Mouse (Mus musculus): Measurements from ENCODE around the gene Gnat2. TPM values are rescaled to one million over a fixed set of nuclear protein-coding genes. Genes with fewer than 3 reads are reported as not detected.
A peak's percentile ranks its signal among the peaks of the same experiment; 100 is the strongest.

Gene Gnat2
- polyA plus RNA-seq, 1 experiment from 2014 or later: 0.10 TPM

- Histone ChIP-seq H3K27me3 (0 out of 2 replicates have a peak, but pooled peaks cover 3% of the 10 kb centered on the region), H3K36me3 (peaks cover 14% of the 10 kb centered on the region), H3K4me1 (replicated peaks) (peaks cover 17% of the 10 kb centered on the region), H3K4me2 (no peak overlapping the region), H3K4me3 (no peak overlapping the region), H3K9me3 (no peaks in the 10 kb centered on the region), H3K9ac (no peak overlapping the region), H3K27ac (no peak overlapping the region)
- 83% methylated on average over 13 of the region's 13 CpGs for WGBS
- ATAC-seq (ENCODE audit: low FRiP score): no peak
Measured at GRCm38 (mm10) chr3:108069231-108069870, 23.2 kb upstream of the Gnat2 start.

DNA sequence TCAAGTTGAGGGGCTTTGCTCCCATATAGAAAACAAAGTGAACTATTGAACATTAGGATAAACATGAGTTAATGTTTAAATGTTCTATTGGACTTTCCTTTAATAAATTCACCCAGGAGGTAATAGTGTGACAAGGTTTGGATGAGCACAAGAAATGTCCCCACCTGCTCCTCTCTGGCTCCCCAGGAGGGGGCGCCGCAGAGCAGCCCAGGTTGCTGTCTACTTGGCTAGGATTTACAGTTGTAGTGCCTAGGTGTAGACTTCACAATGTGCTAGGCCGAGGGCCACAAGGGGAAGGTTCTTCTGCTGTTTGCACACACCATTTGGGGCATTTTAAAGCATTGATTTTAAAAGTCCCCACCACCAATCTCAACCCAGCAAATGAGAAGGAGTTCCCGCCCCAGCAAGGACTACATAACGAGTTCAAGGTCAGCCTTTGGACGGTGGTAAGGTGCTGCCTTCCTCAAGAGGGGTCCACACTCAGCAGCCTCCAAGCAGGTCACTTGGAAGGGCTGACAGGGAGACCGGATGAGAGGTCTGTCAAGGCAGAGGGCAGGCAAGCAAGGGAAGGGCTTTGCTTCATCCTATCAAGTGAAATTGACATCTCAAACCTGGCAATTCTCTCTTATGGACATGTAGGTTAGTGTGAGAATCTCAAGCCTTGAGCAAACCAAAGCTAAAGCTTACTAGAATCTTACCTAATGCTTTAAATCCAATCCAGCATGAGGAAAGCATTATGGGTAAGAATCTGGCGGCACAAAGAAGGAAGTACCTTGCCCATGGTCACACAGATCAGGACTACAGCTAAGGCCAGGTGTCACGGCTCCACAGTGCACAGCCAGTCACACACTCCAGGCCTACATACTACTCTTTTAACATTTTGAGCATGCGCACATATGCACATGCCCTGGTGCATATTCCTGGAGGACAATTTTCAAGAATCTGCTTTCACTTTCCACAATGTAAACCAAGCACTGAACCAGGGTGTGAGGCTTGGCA, 22.0 kb upstream of the Gnat2 start:
- ATAC-seq (ENCODE audit: low FRiP score): no peak
- WGBS: 71% methylated on average over 10 of the region's 10 CpGs
- H3K36me3 ChIP-seq: peaks cover 27% of the 10 kb centered on the region

DNA sequence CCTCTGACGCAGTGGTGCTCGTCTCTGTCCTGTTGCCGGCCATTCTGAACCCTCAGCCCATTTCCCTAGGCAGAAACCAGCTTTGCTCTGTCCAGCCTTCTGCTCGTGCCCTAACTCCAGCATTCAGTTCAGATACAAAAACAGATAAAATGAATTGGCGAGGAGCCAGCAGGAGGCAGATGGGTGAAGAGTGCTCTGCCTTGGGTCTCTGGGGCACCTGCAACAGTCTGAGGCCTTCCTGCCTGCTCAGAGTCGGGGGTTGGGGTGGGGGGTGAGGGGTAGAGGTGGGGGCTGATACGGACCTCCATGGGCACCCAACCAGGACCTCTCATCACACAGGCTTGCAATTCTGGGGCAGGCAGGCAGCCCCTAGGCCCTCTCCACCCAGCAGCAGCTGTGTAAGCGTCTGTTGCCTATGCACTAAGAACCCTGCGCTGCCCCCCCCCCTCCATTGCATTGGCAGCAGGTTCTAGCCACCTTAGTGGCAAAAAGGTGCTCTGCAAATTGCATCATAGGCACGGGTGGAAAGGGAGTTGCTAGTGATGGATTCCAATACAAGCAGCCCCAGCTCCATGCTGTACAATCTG, 19.5 kb upstream of the Gnat2 start:
- peak; percentile 49 for ATAC-seq (ENCODE audit: low FRiP score)

More for the DNA sequence above, 22.0 kb upstream of the Gnat2 start:
- peaks cover 17% of the 10 kb centered on the region for H3K4me1 ChIP-seq (replicated peaks)
- no peaks in the 10 kb centered on the region for H3K9me3 ChIP-seq
- H3K27me3 ChIP-seq: 0 out of 2 replicates have a peak, but pooled peaks cover 1% of the 10 kb centered on the region
- no peak overlapping the region for H3K4me2 ChIP-seq
- no peak overlapping the region for H3K27ac ChIP-seq
- H3K4me3 ChIP-seq: no peak overlapping the region
- H3K9ac ChIP-seq: no peak overlapping the region

DNA sequence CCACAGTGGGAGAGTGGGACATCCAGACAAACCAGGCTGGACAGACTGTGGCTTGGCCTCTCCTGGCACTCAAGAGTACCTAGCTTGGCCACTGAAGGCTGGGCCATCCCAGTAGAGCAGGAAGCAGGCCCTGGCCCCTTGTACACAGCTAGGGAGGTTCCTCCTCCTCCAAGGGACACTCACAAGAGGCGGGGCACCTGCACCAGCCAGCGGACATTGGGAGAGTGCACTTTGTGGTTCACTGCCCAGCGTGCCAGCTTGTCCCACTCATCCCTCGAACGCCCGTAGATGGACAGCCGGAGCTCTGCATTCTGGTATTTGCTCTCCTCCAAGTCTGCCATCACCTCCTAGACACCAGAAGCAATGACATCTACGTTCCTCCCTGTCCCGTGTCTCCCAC, 15.8 kb upstream of the Gnat2 start:
- no peak overlapping the region for H3K27ac ChIP-seq
- H3K4me3 ChIP-seq: no peak overlapping the region
- no peaks in the 10 kb centered on the region for H3K9me3 ChIP-seq
- H3K9ac ChIP-seq: no peak overlapping the region
- 85% methylated on average over 9 of the region's 9 CpGs for WGBS
- ATAC-seq (ENCODE audit: low FRiP score): no peak
- no peaks in the 10 kb centered on the region for H3K27me3 ChIP-seq
- no peak overlapping the region for H3K4me2 ChIP-seq
- H3K4me1 ChIP-seq (replicated peaks): peaks cover 22% of the 10 kb centered on the region
- peaks cover 79% of the 10 kb centered on the region for H3K36me3 ChIP-seq

More for the DNA sequence above, 19.5 kb upstream of the Gnat2 start:
- WGBS: 58% methylated on average over 10 of the region's 10 CpGs
- H3K27ac ChIP-seq: peak overlapping the region; percentile 44
- peaks cover 17% of the 10 kb centered on the region for H3K4me1 ChIP-seq (replicated peaks)
- no peak overlapping the region for H3K4me3 ChIP-seq
- H3K4me2 ChIP-seq: no peak overlapping the region
- H3K36me3 ChIP-seq: peaks cover 52% of the 10 kb centered on the region
- H3K9me3 ChIP-seq: no peaks in the 10 kb centered on the region
- no peaks in the 10 kb centered on the region for H3K27me3 ChIP-seq
- no peak overlapping the region for H3K9ac ChIP-seq

DNA sequence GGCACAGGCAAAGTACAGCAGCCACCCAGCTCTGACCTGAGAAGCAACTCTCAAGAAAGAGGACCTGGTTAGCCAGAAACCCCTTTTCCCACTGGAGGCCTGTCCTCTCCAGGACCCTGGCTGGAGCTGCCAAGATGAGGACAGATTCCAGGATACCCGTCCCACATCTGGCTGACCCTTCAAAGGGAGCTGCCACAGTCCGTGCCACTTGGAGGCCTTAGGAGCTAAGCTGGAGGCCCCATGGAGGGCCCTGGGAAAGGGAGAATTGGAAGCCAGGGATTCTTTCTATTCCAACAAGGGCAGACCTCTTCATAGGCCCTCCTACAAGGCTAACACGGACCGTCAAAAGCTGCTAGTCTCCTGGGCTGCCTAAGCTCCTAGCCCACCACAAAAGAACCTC, 10.9 kb upstream of the Gnat2 start:
- Histone ChIP-seq H3K36me3 (peaks cover 42% of the 10 kb centered on the region), H3K9me3 (no peaks in the 10 kb centered on the region), H3K4me3 (no peak overlapping the region), H3K4me1 (replicated peaks) (peaks cover 51% of the 10 kb centered on the region), H3K27ac (0 out of 2 replicates have a peak overlapping the region, but pooled peaks have one; percentile 5), H3K9ac (peak overlapping the region; percentile 29; the same call in 1 of the 2 replicates), H3K4me2 (peak overlapping the region; percentile 20), H3K27me3 (no peaks in the 10 kb centered on the region)
- no peak for ATAC-seq (ENCODE audit: low FRiP score)
- 76% methylated on average over 4 of the region's 4 CpGs for WGBS

DNA sequence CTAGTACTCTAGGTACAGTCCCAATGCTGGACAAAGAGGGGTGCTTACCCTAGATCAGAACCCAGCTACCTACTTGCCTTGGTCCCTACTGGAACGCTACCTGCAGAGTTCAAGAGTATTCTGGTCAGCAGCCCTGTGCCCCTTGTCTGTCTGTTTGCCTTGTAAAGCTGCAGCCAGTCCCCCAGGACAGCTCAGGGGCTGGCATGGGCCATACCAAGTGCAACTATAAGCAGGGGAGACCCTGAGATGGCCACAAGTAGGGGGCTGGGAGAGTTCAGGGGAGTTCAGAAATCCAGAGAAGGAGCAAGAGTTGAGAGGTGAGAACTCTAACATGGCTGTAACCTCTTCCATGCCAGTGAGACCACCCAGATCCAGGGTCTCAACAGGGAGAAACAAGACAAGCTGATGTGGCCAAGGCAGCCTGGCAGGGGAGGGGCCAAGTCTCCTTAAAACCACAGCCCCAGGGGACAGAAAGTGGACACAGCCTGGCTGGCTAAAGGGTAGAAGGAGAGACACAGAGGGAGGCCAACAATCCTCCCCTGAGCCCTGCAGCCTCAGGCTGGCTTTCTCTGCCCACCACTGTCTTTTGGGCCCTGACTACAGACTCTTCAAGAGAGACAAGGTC, 10.2 kb upstream of the Gnat2 start:
- WGBS: 65% methylated on average over 1 of the region's 1 CpGs
- Histone ChIP-seq H3K36me3 (peaks cover 35% of the 10 kb centered on the region), H3K4me1 (replicated peaks) (peaks cover 53% of the 10 kb centered on the region), H3K4me2 (peak overlapping the region; percentile 20), H3K9ac (no peak overlapping the region; the same call in 1 of the 2 replicates), H3K4me3 (no peak overlapping the region), H3K27ac (0 out of 2 replicates have a peak overlapping the region, but pooled peaks have one; percentile 5), H3K9me3 (no peaks in the 10 kb centered on the region), H3K27me3 (no peaks in the 10 kb centered on the region; the same call in 1 of the 2 replicates)
- no peak for ATAC-seq (ENCODE audit: low FRiP score)

- no peaks in the 10 kb centered on the region; the same call in 1 of the 2 replicates for H3K27me3 ChIP-seq
- no peak overlapping the region for H3K4me3 ChIP-seq
- no peak overlapping the region for H3K27ac ChIP-seq
- H3K4me1 ChIP-seq (replicated peaks): peaks cover 53% of the 10 kb centered on the region
- H3K36me3 ChIP-seq: peaks cover 27% of the 10 kb centered on the region
- ATAC-seq (ENCODE audit: low FRiP score): no peak
- WGBS: 71% methylated on average over 2 of the region's 2 CpGs
- peak overlapping the region; percentile 21; the same call in 1 of the 2 replicates for H3K9ac ChIP-seq
- no peaks in the 10 kb centered on the region for H3K9me3 ChIP-seq
- no peak overlapping the region for H3K4me2 ChIP-seq
Measured at GRCm38 (mm10) chr3:108083161-108083560, 9.4 kb upstream of the Gnat2 start.

DNA sequence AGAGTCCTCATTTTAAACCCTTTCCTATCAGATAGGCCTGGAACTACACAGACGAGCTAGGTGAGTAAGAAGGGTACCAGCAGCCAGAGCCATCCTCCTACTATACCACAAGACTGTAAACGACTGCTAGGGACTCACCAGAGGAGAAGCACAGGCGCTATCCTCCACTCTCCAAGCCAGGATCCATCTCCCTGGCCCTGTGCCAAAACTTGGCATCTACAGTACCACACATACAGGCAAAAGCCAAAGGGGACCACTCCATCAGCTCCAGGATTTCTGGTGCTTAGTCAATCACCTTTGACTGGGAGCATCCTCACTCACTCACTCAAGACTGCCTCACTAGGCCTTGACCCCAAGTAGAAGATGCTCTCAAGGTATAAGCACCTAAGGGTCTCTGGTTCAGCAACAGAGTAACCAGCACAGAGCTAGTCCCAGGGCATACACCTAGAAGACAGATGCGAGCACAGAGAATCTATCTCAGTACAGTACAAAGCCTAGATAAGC, 8.6 kb upstream of the Gnat2 start:
- Histone ChIP-seq H3K4me1 (replicated peaks) (peaks cover 57% of the 10 kb centered on the region), H3K4me2 (peak overlapping the region; percentile 99), H3K9ac (peak overlapping the region; percentile 87; the same call in 1 of the 2 replicates), H3K36me3 (peaks cover 20% of the 10 kb centered on the region), H3K4me3 (peak overlapping the region; percentile 67), H3K9me3 (no peaks in the 10 kb centered on the region), H3K27ac (no peak overlapping the region), H3K27me3 (no peaks in the 10 kb centered on the region; the same call in 1 of the 2 replicates)
- WGBS: 78% methylated on average over 4 of the region's 4 CpGs
- no peak for ATAC-seq (ENCODE audit: low FRiP score)

DNA sequence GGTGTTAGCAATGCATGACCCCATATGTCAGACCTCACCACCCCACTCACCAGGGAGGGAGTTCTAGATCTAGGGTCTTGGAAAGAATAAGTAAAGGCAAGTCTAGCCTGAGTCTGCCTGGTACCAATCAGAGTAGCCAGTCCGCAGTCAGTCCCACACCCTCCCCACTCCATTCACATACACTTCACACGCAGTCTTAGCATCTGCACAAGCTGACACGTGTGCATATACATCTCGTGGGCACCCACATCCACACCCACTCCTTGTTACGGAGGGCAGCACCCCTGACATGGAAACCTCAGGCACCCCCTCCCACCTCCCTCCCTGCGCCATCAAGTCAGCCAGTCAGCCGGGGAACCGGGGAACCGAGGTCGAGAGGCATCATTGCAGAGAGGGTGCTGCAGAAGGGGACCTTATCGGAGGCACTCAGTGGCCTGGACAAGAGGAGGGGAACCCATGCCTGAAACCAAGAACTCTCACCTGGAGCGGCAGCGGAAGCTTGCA, 7.8 kb upstream of the Gnat2 start:
- H3K27ac ChIP-seq: peak overlapping the region; percentile 87
- ATAC-seq (ENCODE audit: low FRiP score): peak; percentile 45
- H3K4me3 ChIP-seq: peak overlapping the region; percentile 67
- H3K9ac ChIP-seq: peak overlapping the region; percentile 87
- peak overlapping the region; percentile 99 for H3K4me2 ChIP-seq
- WGBS: 12% methylated on average over 13 of the region's 13 CpGs
- H3K9me3 ChIP-seq: no peaks in the 10 kb centered on the region
- H3K27me3 ChIP-seq: no peaks in the 10 kb centered on the region; the same call in 1 of the 2 replicates
- peaks cover 58% of the 10 kb centered on the region for H3K4me1 ChIP-seq (replicated peaks)
- H3K36me3 ChIP-seq: peaks cover 11% of the 10 kb centered on the region

DNA sequence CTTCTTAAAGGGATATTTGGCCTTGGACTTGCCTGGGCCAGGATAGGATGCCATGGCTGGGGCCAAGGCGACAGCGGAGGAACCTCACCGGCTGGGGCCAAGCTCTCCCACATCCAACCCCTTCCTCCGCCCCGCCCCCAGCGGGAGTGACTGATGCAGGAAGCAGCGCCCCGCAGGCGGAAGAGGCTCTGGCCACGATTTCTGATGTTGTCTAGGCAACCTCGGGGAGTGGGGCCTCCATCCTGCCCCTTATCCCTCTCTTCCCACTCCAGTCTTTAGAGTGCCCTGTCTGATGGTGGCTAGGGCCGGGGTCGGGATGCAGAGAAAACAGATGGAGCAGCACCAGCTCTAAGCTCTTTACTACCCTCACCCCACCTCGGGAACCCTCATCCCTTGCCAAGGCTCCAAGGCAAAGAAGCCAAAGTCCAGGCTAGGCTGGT, 7.3 kb upstream of the Gnat2 start:
- peaks cover 6% of the 10 kb centered on the region for H3K36me3 ChIP-seq
- ATAC-seq (ENCODE audit: low FRiP score): peak; percentile 87
- H3K4me1 ChIP-seq (replicated peaks): peaks cover 58% of the 10 kb centered on the region
- no peaks in the 10 kb centered on the region; the same call in 1 of the 2 replicates for H3K27me3 ChIP-seq
- peak overlapping the region; percentile 67 for H3K4me3 ChIP-seq
- no peaks in the 10 kb centered on the region for H3K9me3 ChIP-seq
- H3K9ac ChIP-seq: peak overlapping the region; percentile 87
- H3K4me2 ChIP-seq: peak overlapping the region; percentile 99
- peak overlapping the region; percentile 87 for H3K27ac ChIP-seq
- WGBS: 0% methylated on average over 14 of the region's 14 CpGs

Measured in hindbrain, embryonic 13.5 days (tissue).